Mouse (Mus musculus) spleen, postnatal 36 days (tissue): ENCODE measurements around the gene Clk3.

Experiments used
- DNase-seq, 2 experiments: peaks; one replicate each; pipeline ENCODE4 v3.0.0; 2022; ENCODE audit warnings: low spot score in 2 of 2, mixed read lengths in 1 of 2

Clk3 gene

GRCm38 (mm10) chr9:57770836-57771235 lies 5.2 kb upstream of the Clk3 start:
- peak; percentile 40 to 71 for DNase-seq

DNA sequence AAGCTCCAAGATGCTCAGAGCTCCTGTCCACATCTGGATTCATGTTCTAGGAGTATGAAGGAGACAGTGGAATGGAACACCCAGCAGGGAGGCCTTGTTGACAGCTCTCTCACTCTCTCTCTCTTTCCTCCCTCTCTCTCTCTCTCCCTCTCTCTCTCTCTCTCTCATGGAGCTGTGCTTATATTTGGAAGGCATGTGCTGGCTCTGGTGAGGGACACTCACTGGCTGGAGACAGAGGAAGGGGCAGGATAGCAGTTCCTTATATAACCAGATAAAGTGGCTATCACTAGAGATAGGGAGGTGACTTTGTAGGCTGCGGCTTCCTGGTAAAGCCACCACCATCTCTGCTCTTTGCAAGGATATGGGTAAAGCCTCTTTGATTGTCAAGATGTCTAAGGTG lies 4.6 kb upstream of the Clk3 start:
- DNase-seq = no peak

- peak; percentile 43 to 56 for DNase-seq
Measured at GRCm38 (mm10) chr9:57769539-57770069, 3.9 kb upstream of the Clk3 start.

DNA sequence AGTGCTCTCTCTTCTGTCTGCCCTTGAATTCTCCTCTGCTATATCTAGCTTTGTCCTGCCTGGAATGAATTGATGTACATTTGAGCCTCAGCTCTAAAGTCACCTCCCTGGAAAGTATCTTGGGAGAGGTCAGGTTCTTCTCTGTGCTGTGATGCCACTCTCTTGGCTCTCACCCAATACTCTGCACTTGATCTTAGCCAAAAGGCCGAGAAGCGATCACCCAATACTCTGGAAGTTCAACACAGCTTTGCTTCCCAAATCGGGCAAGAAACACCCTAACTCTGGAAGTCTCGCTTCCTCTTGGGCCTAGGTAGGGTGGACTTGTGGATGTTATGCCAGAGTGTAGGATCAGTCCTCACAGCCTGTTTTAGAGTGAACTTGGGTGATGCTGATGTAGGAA lies 1.6 kb upstream of the Clk3 start:
- no peak for DNase-seq

GRCm38 (mm10) chr9:57766431-57766830 lies 771 bp upstream of the Clk3 start:
- no peak for DNase-seq

GRCm38 (mm10) chr9:57764974-57765363 lies 691 bp downstream of the Clk3 start:
- DNase-seq = peak; percentile 95 to 96

DNA sequence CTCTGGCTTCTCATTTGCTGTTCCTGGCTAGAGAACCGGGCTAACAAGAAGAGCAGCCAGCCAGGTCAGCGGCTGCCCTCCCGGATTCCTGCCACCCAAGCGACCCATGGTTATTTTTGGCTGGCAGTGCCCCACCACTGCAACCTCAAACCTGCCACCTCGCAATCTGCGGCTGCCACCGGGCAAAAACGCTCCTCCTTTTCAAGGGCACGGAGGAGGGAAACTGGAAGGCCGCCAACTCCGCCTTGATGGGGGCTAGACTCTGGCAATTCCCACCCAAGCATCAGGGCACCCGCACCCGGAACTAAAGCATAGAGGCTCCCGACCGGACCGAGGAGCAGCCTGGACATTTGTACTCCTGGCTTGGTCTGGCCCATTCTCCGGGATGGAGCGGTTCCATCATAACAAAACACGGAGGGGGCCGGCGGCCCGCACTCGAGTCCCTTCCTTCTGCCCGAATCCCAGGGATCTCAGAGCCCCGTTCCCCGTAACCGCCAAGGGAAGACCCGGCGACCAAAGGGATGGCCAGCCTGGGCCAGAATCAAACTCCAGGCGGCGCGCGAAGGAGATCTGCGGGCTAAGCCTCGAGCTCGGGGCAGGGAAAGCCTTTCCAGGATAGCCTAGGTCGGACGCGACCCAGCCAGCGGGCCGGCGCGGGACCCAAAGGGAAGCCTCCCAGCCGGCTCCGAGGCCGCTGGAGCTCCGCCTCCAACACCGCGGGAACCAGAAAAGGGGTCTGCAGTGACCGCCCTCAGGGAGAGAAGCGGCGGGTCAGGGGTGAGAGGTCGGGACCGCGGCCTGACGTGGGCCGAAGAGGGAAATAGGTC lies 1.3 kb downstream of the Clk3 start:
- peak; percentile 56 to 73 for DNase-seq

DNA sequence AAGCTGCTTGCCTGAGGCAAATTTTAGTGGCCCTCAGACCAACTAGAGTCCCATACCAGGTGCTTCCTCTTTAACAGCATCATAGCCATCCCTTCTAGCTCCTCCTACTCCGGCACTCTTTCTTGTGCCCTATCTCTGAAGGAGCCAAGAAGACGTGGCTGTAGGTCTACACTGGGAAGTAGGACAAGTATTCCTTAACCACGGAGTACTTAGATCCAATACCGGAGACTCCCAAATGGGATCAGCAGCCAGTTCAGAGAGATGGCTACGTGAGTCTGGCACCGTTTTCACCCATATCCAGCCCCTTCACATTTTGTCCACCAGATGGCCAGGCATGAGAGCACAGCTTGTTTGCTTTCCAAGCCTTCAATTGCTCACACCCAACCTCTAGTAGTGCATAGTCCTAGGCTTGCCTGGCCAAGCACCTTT lies 3.1 kb downstream of the Clk3 start:
- peak; percentile 36 to 43 for DNase-seq

- DNase-seq = no peak
Measured at GRCm38 (mm10) chr9:57761563-57762551, 3.8 kb downstream of the Clk3 start.

DNA sequence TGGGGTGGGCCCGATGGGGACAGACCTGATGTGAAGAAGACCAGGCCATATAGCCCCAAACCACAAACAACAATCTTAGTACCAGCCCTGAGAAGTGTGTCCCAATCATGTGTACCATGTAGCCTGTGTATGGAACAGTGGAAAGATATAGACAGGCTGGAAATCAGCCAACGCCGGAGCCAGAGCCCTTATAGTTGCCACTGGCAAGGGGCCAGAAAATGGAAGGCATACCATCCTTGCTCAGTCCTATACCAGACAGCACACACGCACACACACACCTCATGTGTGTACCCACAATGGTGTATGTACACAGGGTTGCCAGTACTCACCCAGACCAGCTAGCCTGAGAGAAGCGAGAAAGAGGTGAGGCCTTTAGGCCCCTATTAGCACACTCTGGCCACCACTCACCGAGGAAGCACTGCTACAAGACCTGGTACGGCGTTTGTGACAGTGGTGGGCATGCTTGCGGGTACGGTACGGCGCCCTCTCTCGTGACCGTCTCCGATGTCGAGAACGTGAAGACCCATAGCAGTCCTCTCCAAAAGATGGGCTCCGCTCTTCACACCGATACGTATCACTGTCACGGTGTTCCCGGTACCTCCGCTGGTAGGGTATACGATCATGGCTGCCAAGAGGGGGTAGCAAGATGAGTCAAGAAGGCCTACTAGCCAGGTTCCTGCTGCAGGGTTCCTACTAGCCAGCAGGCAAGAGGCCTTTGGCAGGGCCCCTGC lies 5.1 kb downstream of the Clk3 start:
- DNase-seq = no peak

DNA sequence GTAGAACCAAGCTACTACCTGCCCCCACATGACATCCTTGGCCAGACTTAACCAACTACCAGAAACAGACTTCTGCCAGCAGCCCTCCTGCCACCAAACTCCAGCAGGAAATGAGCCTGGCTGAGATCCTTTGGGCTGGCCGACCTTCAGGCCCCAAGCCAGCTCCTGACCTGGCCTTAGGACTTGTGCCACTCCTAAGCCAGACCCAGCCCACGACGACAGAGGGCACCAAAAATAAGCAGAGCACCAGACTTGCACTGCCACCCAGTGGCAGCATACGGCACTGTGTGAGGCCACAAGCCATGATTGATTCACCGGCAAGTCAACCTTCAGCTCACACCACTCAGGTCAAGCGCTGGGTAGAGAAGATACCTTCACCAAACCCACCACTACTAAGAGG lies 6.4 kb downstream of the Clk3 start:
- peak; percentile 67 to 74 for DNase-seq

DNA sequence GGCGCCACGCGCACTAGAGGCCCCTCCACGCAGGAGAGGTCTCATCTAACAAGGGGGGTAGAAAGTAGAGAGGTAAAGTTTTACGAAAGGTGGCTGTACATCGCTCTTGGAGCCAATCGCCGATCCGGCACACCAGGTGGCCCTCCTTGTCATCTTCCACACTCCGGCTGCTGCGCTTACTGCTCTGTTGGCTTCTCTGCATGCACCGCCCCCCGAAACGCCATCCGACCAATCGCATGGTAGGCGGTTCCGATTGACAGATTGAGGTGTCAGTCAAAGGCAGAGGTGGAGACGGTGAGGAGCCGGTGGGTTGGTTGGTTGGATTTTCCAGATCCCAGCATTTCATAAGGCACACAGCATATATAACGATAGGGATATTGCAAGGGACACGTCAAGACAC lies 7.1 kb downstream of the Clk3 start:
- DNase-seq = no peak

GRCm38 (mm10) chr9:57757578-57757977 lies 8.1 kb downstream of the Clk3 start:
- peak; percentile 32 to 58 for DNase-seq

GRCm38 (mm10) chr9:57750901-57751300 lies 14.8 kb downstream of the Clk3 start:
- no peak for DNase-seq

GRCm38 (mm10) chr9:57748831-57749230 lies 16.8 kb downstream of the Clk3 start:
- no peak for DNase-seq

GRCm38 (mm10) chr9:57748137-57748536 lies 17.5 kb downstream of the Clk3 start:
- no peak for DNase-seq

DNA sequence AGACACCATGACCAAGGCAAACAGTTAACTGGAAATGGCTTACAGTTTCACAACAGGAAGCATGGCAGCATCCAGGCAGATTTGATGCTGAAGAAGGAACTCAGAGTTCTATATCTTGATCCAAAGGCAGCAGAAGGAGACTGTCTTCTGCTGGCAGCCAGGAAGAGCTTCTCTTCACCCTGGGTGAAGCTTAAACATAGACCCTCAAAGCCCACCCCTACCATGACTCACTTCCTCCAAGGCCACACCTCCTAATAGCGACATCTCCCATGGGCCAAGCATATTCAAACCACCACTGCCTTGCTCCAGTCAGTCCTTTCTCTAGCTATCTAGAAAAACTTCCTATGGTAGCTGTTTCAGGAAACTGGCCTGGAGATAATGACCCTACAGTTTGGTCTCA lies 18.6 kb downstream of the Clk3 start:
- no peak for DNase-seq

DNA sequence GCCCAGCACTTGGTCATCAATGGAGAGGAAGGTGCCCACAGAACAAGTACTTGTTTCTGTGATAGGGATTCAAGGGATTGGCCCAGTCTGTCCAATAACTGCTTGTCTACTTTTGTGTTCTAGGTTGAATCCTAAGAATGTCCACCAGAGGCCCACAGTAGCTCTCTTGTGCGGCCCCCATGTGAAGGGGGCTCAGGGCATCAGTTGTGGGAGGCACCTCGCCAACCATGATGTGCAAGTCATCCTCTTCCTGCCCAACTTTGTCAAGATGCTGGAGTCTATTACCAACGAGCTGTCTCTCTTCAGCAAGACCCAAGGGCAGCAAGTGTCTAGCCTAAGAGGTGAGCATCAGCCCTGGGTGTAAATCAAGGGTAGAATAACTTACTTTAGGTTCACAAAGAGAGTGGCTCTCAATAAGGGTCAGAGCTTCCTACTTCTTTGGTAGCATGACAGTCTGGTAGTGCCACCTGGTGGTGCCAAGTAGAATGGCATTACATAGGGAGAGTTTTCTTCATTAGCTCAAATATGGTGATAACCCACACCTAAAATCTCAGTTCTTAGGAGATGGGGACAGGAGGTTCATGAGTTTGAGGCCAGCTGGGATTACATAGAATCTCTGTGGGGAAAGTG lies 21.1 kb downstream of the Clk3 start:
- peak in 1 of 2 experiments; percentile 47 for DNase-seq

DNA sequence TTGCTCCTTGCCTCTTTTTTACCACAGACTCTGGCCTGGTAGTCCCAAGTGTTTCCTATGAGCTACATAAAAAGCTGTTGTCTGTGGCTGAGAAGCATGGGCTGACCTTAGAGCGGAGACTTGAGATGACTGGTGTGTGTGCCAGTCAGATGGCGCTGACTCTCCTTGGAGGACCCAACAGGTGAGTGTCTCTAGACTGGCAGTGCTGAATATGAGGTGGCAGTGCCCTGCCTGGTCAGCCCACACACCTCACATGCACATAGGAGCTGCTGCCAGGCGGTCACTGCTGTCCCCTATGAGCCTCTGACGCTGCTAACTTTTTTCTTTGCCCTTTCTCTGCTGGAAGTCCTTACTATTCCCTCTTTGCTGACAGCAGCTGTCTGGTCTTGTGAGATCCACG lies 25.8 kb downstream of the Clk3 start:
- no peak for DNase-seq

- DNase-seq = no peak
Measured at GRCm38 (mm10) chr9:57733606-57734005, 32.1 kb downstream of the Clk3 start.

DNA sequence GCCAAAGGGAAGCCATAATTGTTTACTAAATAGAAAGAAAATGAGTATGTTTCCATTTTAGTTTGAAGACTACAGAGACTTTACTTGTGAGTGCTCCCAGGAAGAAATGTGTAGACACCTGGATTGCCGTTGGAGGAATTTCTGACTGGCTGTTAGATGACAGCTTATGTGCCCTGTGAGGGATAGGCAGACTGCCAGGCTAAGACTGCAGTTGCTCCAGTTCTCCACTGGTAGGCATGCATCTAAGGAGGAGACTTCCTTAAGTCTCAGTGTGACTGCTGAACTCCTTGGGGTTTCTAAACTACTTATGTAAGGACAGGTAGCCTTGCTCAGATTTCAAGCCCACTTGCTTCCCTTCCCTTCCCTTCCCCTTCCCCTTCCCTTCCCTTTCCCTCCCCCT lies 37.3 kb downstream of the Clk3 start:
- DNase-seq = no peak
